Mouse (Mus musculus): ENCODE measurements at regions not wholly inside any gene's neighbourhood (a gene's known extent, or its start where the extent isn't known, plus 50 kb on each side); places are given as distances from the start of the nearest gene placed in this dataset.
"Not testable (repeated sequence)": the region's sequence is repeated elsewhere in the genome, so short reads cannot be mapped to it uniquely, and the experiment has no call there.

GRCm38 (mm10) chr3:149069436-149069835 is 79.1 kb upstream of the Adgrl2 start:
- Histone ChIP-seq H3K9me3 (ENCODE audit: low read length) (no peaks in the 10 kb centered on the region), H3K36me3 (ENCODE audit: insufficient read depth, low read length) (no peaks in the 10 kb centered on the region), H3K4me1 (replicated peaks; ENCODE audit: low read depth, low read length) (peaks cover 17% of the 10 kb centered on the region), H3K4me3 (replicated peaks; ENCODE audit: low read length) (no peak overlapping the region), H3K27me3 (ENCODE audit: insufficient read depth, low read length) (peaks cover 23% of the 10 kb centered on the region)
- no peak for TF ChIP-seq NANOG (IDR thresholded peaks at IDR 0.05; ENCODE audit: borderline replicate concordance, low read length)
- TF ChIP-seq POU5F1 (IDR thresholded peaks at IDR 0.05; ENCODE audit: borderline replicate concordance, low read length): no peak
- TF ChIP-seq CTCF (conservative IDR thresholded peaks at IDR 0.05; ENCODE audit: low read length): no peak

DNA sequence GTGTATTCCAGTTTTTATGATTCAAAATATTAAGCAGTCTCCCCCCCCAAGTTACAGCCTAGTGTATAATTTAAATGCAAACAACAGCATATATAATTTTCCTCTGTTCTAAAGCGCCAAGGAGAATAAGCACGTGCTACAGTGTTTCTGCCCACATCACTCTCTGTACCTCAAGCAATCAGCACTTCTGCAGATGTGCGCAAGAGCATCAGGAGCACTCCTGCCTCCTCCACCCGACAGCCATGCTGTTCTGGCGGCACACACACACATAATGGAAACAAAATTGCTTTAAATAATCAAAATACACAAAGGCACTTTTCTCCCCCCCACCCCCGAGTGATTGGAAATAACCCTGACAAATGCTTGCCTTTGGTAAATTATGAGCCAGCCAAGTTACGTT is 78.5 kb upstream of the Adgrl2 start:
- H3K27me3 ChIP-seq (ENCODE audit: insufficient read depth, low read length): peaks cover 23% of the 10 kb centered on the region
- H3K4me1 ChIP-seq (replicated peaks; ENCODE audit: low read depth, low read length): peaks cover 16% of the 10 kb centered on the region
- no peaks in the 10 kb centered on the region for H3K9me3 ChIP-seq (ENCODE audit: low read length)
- TF ChIP-seq POU5F1 (IDR thresholded peaks at IDR 0.05; ENCODE audit: borderline replicate concordance, low read length): no peak
- TF ChIP-seq CTCF (conservative IDR thresholded peaks at IDR 0.05; ENCODE audit: low read length): no peak
- no peaks in the 10 kb centered on the region for H3K36me3 ChIP-seq (ENCODE audit: insufficient read depth, low read length)
- H3K4me3 ChIP-seq (replicated peaks; ENCODE audit: low read length): no peak overlapping the region

DNA sequence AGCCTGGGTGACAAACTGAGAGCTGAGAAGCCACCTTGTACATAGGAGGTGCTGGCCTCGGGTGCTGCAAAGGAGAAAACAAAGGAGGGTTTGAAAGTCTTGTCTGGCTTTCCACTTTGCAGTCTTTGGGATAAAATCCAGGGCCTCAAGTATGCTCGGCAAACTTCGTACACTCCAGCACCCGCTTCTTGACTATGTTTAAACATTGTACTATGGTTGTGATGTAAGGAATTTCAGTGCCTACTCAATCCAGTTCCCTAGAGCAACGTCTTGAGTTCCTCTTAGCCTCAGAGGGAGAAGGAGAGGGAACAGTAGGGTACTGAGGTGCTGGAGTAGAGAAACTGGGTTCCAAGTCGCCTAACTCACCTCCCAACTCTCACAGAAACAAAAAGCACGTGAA is 77.4 kb upstream of the Adgrl2 start:
- Histone ChIP-seq H3K4me1 (replicated peaks; ENCODE audit: low read depth, low read length) (peaks cover 16% of the 10 kb centered on the region), H3K27me3 (ENCODE audit: insufficient read depth, low read length) (peaks cover 23% of the 10 kb centered on the region), H3K9me3 (ENCODE audit: low read length) (no peaks in the 10 kb centered on the region), H3K36me3 (ENCODE audit: insufficient read depth, low read length) (no peaks in the 10 kb centered on the region), H3K4me3 (replicated peaks; ENCODE audit: low read length) (no peak overlapping the region)
- no peak for TF ChIP-seq CTCF (conservative IDR thresholded peaks at IDR 0.05; ENCODE audit: low read length)
- TF ChIP-seq NANOG (IDR thresholded peaks at IDR 0.05; ENCODE audit: borderline replicate concordance, low read length): no peak
- TF ChIP-seq POU5F1 (IDR thresholded peaks at IDR 0.05; ENCODE audit: borderline replicate concordance, low read length): no peak

GRCm38 (mm10) chr3:149055077-149055476 is 64.7 kb upstream of the Adgrl2 start:
- peaks cover 3% of the 10 kb centered on the region; the same call in 1 of the 2 replicates for H3K36me3 ChIP-seq (ENCODE audit: insufficient read depth, low read length)
- H3K4me3 ChIP-seq (replicated peaks; ENCODE audit: low read length): no peak overlapping the region
- no peak for TF ChIP-seq CTCF (conservative IDR thresholded peaks at IDR 0.05; ENCODE audit: low read length)
- H3K9me3 ChIP-seq (ENCODE audit: low read length): peaks cover 48% of the 10 kb centered on the region
- H3K27me3 ChIP-seq (ENCODE audit: insufficient read depth, low read length): no peaks in the 10 kb centered on the region
- H3K4me1 ChIP-seq (replicated peaks; ENCODE audit: low read depth, low read length): no peaks in the 10 kb centered on the region

- not testable (repeated sequence) for H3K4me3 ChIP-seq (replicated peaks; ENCODE audit: low read length); H3K36me3 ChIP-seq (ENCODE audit: insufficient read depth, low read length); H3K27me3 ChIP-seq (ENCODE audit: insufficient read depth, low read length); H3K4me1 ChIP-seq (replicated peaks; ENCODE audit: low read depth, low read length)
- H3K9me3 ChIP-seq (ENCODE audit: low read length): peaks cover 49% of the 10 kb centered on the region
These were observed 62.0 kb upstream of the Adgrl2 start for GRCm38 (mm10) chr3:149052295-149052902.

- H3K4me1 ChIP-seq (replicated peaks; ENCODE audit: low read depth, low read length): no peaks in the 10 kb centered on the region
- H3K4me3 ChIP-seq (replicated peaks; ENCODE audit: low read length): no peak overlapping the region
- TF ChIP-seq POU5F1 (IDR thresholded peaks at IDR 0.05; ENCODE audit: borderline replicate concordance, low read length) (no peak), NANOG (IDR thresholded peaks at IDR 0.05; ENCODE audit: borderline replicate concordance, low read length) (no peak), CTCF (conservative IDR thresholded peaks at IDR 0.05; ENCODE audit: low read length) (no peak)
- H3K36me3 ChIP-seq (ENCODE audit: insufficient read depth, low read length): no peaks in the 10 kb centered on the region
- no peaks in the 10 kb centered on the region for H3K27me3 ChIP-seq (ENCODE audit: insufficient read depth, low read length)
- peaks cover 3% of the 10 kb centered on the region; the same call in 1 of the 2 replicates for H3K9me3 ChIP-seq (ENCODE audit: low read length)
These were observed 55.0 kb upstream of the Adgrl2 start for GRCm38 (mm10) chr3:149045343-149045742.

- Histone ChIP-seq H3K4me3 (replicated peaks; ENCODE audit: low read length) (no peak overlapping the region), H3K27me3 (ENCODE audit: insufficient read depth, low read length) (no peaks in the 10 kb centered on the region), H3K36me3 (ENCODE audit: insufficient read depth, low read length) (no peaks in the 10 kb centered on the region), H3K4me1 (replicated peaks; ENCODE audit: low read depth, low read length) (no peaks in the 10 kb centered on the region), H3K9me3 (ENCODE audit: low read length) (no peaks in the 10 kb centered on the region)
- no peak for TF ChIP-seq CTCF (conservative IDR thresholded peaks at IDR 0.05; ENCODE audit: low read length)
- TF ChIP-seq NANOG (IDR thresholded peaks at IDR 0.05; ENCODE audit: borderline replicate concordance, low read length): no peak
- TF ChIP-seq POU5F1 (IDR thresholded peaks at IDR 0.05; ENCODE audit: borderline replicate concordance, low read length): no peak
These were observed 53.5 kb upstream of the Adgrl2 start for GRCm38 (mm10) chr3:149043901-149044300.

DNA sequence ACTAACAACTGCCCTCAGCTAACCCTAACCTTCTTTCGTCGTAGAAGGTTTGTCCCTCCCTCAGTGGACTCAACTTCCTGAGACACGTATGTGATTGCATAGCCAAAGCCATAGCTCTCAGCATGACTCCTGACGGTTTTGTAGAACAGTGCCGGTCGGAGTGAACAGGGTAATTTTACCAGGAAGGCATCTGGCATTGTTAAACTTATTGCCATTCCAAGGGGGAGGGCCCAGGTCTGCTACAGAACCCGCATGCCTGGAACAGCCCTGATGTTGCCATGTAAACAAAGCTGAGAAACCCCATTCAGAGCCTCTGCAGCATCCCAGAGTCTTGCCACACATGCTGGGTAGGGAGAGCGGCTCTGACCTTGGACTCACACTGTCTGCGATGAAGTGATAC is 52.2 kb upstream of the Adgrl2 start:
- Histone ChIP-seq H3K4me1 (replicated peaks; ENCODE audit: low read depth, low read length) (no peaks in the 10 kb centered on the region), H3K4me3 (replicated peaks; ENCODE audit: low read length) (no peak overlapping the region), H3K9me3 (ENCODE audit: low read length) (no peaks in the 10 kb centered on the region), H3K36me3 (ENCODE audit: insufficient read depth, low read length) (no peaks in the 10 kb centered on the region), H3K27me3 (ENCODE audit: insufficient read depth, low read length) (no peaks in the 10 kb centered on the region)
- TF ChIP-seq NANOG (IDR thresholded peaks at IDR 0.05; ENCODE audit: borderline replicate concordance, low read length): no peak

DNA sequence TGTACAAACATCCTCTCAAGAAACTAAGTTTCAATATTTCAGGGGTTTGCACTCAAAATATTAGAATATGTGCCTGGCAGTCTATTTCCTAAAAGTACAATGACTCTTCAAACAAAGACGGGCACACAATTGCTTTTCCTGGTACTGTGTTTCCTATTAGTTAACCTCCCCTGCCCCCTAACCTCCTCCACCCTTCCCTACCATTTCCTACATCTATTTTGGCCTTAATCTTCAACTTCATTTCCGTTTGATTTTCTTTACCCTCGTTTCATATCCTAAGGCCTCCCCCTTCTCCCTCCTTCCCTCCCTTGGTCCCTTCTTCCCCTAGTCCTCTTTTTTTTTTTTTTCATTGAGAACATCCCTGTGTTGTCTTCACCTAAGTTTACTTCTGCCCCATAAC is 50.8 kb upstream of the Adgrl2 start:
- Histone ChIP-seq H3K27me3 (ENCODE audit: insufficient read depth, low read length) (no peaks in the 10 kb centered on the region), H3K4me3 (replicated peaks; ENCODE audit: low read length) (no peak overlapping the region), H3K36me3 (ENCODE audit: insufficient read depth, low read length) (no peaks in the 10 kb centered on the region), H3K4me1 (replicated peaks; ENCODE audit: low read depth, low read length) (no peaks in the 10 kb centered on the region), H3K9me3 (ENCODE audit: low read length) (no peaks in the 10 kb centered on the region)
- TF ChIP-seq CTCF (conservative IDR thresholded peaks at IDR 0.05; ENCODE audit: low read length) (no peak), NANOG (IDR thresholded peaks at IDR 0.05; ENCODE audit: borderline replicate concordance, low read length) (no peak), POU5F1 (IDR thresholded peaks at IDR 0.05; ENCODE audit: borderline replicate concordance, low read length) (no peak)
